Mouse (Mus musculus) hindbrain, embryonic 13.5 days (tissue): ENCODE measurements at regions not wholly inside any gene's neighbourhood (a gene's known extent, or its start where the extent isn't known, plus 50 kb on each side); places are given as distances from the start of the nearest gene placed in this dataset.

Experiments
- ATAC-seq: fragments of 200-750 bp; cut with Nextera tagmentation; 2 replicates; pipeline ENCODE4 v1.8.0; 2017; ENCODE audit warnings: moderate TSS enrichment; ENCODE audit not compliant: low FRiP score
- H3K27ac ChIP-seq: fragments of 300-500 bp; sonication (generic); 2 replicates; pipeline ENCODE4 v1.5.1; 2015; ENCODE audit warnings: inconsistent platforms, mild to moderate bottlenecking, moderate library complexity
- H3K27me3 ChIP-seq: fragments of 300-500 bp; sonication (generic); 2 replicates; pipeline ENCODE4 v1.6.1; 2015; ENCODE audit warnings: mild to moderate bottlenecking, inconsistent platforms
- H3K36me3 ChIP-seq: fragments of 300-500 bp; sonication (generic); 2 replicates; pipeline ENCODE4 v1.6.1; 2015; ENCODE audit warnings: mild to moderate bottlenecking, inconsistent platforms
- H3K4me1 ChIP-seq: fragments of 300-500 bp; sonication (generic); replicated peaks from 2 replicates; pipeline ENCODE4 v1.6.1; 2015; ENCODE audit warnings: inconsistent platforms
- H3K4me2 ChIP-seq: fragments of 300-500 bp; sonication (generic); 2 replicates; pipeline ENCODE4 v1.6.1; 2015; ENCODE audit warnings: inconsistent platforms, mild to moderate bottlenecking, moderate library complexity
- H3K4me3 ChIP-seq: fragments of 300-500 bp; sonication (generic); 2 replicates; pipeline ENCODE4 v1.5.1; 2015; ENCODE audit warnings: mild to moderate bottlenecking, inconsistent platforms
- H3K9ac ChIP-seq: fragments of 300-500 bp; sonication (generic); 2 replicates; pipeline ENCODE4 v1.6.1; 2015; ENCODE audit warnings: mild to moderate bottlenecking, inconsistent platforms
- H3K9me3 ChIP-seq: fragments of 300-500 bp; sonication (generic); 2 replicates; pipeline ENCODE4 v1.6.1; 2016; ENCODE audit warnings: inconsistent platforms
- WGBS: fragments of 180-500 bp; shearing (Covaris S2); methylation state at CpG from one replicate; pipeline ENCODE4 v1.1.7; 2015; 5-methylcytosine and 5-hydroxymethylcytosine counted together

GRCm38 (mm10) chr12:99067962-99068361 lies 147.6 kb downstream of the Ttc8 start:
- Histone ChIP-seq H3K9me3 (no peaks in the 10 kb centered on the region), H3K4me2 (no peak overlapping the region), H3K4me1 (peaks cover 11% of the 10 kb centered on the region; the same call in 1 of the 2 replicates), H3K27ac (no peak overlapping the region), H3K9ac (no peak overlapping the region), H3K36me3 (no peaks in the 10 kb centered on the region), H3K4me3 (no peak overlapping the region), H3K27me3 (no peaks in the 10 kb centered on the region)
- 79% methylated on average over 3 of the region's 3 CpGs for WGBS
- ATAC-seq = no peak

- Histone ChIP-seq H3K27ac (no peak overlapping the region), H3K4me2 (no peak overlapping the region), H3K36me3 (no peaks in the 10 kb centered on the region), H3K27me3 (no peaks in the 10 kb centered on the region), H3K4me1 (0 out of 2 replicates have a peak, but pooled peaks cover 7% of the 10 kb centered on the region), H3K4me3 (no peak overlapping the region), H3K9ac (no peak overlapping the region), H3K9me3 (no peaks in the 10 kb centered on the region)
- WGBS = 89% methylated on average over 5 of the region's 5 CpGs
- no peak for ATAC-seq
These were observed 153.4 kb downstream of the Ttc8 start for GRCm38 (mm10) chr12:99073766-99074165.

GRCm38 (mm10) chr12:99077366-99077765 lies 157.0 kb downstream of the Ttc8 start:
- H3K9me3 ChIP-seq = no peaks in the 10 kb centered on the region
- ATAC-seq = no peak
- H3K27me3 ChIP-seq = no peaks in the 10 kb centered on the region
- no peak overlapping the region for H3K4me3 ChIP-seq
- H3K4me2 ChIP-seq = no peak overlapping the region
- H3K36me3 ChIP-seq = no peaks in the 10 kb centered on the region
- H3K4me1 ChIP-seq = 0 out of 2 replicates have a peak, but pooled peaks cover 4% of the 10 kb centered on the region
- 78% methylated on average over 3 of the region's 3 CpGs for WGBS
- no peak overlapping the region for H3K27ac ChIP-seq
- no peak overlapping the region for H3K9ac ChIP-seq

GRCm38 (mm10) chr12:99079873-99080272 lies 159.5 kb downstream of the Ttc8 start:
- H3K4me3 ChIP-seq = no peak overlapping the region
- no peaks in the 10 kb centered on the region for H3K27me3 ChIP-seq
- no peak for ATAC-seq
- no peaks in the 10 kb centered on the region for H3K36me3 ChIP-seq
- WGBS = 93% methylated on average over 1 of the region's 1 CpGs
- no peak overlapping the region for H3K9ac ChIP-seq
- H3K4me2 ChIP-seq = no peak overlapping the region
- peaks cover 19% of the 10 kb centered on the region for H3K4me1 ChIP-seq
- H3K9me3 ChIP-seq = no peaks in the 10 kb centered on the region
- H3K27ac ChIP-seq = no peak overlapping the region

- 0 out of 2 replicates have a peak overlapping the region, but pooled peaks have one; percentile 24 for H3K9ac ChIP-seq
- H3K4me3 ChIP-seq = no peak overlapping the region
- 0 out of 2 replicates have a peak overlapping the region, but pooled peaks have one; percentile 52 for H3K27ac ChIP-seq
- H3K36me3 ChIP-seq = no peaks in the 10 kb centered on the region
- 44% methylated on average over 11 of the region's 11 CpGs for WGBS
- no peaks in the 10 kb centered on the region for H3K27me3 ChIP-seq
- peak overlapping the region; percentile 32 for H3K4me2 ChIP-seq
- peak; percentile 25 for ATAC-seq
- peaks cover 43% of the 10 kb centered on the region for H3K4me1 ChIP-seq
- H3K9me3 ChIP-seq = no peaks in the 10 kb centered on the region
These were observed 163.2 kb downstream of the Ttc8 start for GRCm38 (mm10) chr12:99083616-99084015.

- Histone ChIP-seq H3K27me3 (no peaks in the 10 kb centered on the region), H3K4me2 (peak overlapping the region; percentile 32), H3K36me3 (no peaks in the 10 kb centered on the region), H3K9ac (peak overlapping the region; percentile 24; the same call in 1 of the 2 replicates), H3K4me3 (no peak overlapping the region), H3K4me1 (peaks cover 43% of the 10 kb centered on the region), H3K9me3 (no peaks in the 10 kb centered on the region), H3K27ac (0 out of 2 replicates have a peak overlapping the region, but pooled peaks have one; percentile 52)
- 3% methylated on average over 18 of the region's 18 CpGs for WGBS
- ATAC-seq = peak; percentile 84
These were observed 163.8 kb downstream of the Ttc8 start for GRCm38 (mm10) chr12:99084144-99084543.

- Histone ChIP-seq H3K36me3 (no peaks in the 10 kb centered on the region), H3K4me1 (peaks cover 43% of the 10 kb centered on the region), H3K9me3 (no peaks in the 10 kb centered on the region), H3K27me3 (no peaks in the 10 kb centered on the region), H3K4me3 (no peak overlapping the region), H3K9ac (0 out of 2 replicates have a peak overlapping the region, but pooled peaks have one; percentile 35), H3K27ac (peak overlapping the region; percentile 86), H3K4me2 (no peak overlapping the region)
- WGBS = 24% methylated on average over 8 of the region's 8 CpGs
- peak; percentile 79 for ATAC-seq
These were observed 166.9 kb downstream of the Ttc8 start for GRCm38 (mm10) chr12:99087286-99087685.

GRCm38 (mm10) chr12:99091770-99092169 lies 171.4 kb downstream of the Ttc8 start:
- Histone ChIP-seq H3K4me3 (no peak overlapping the region), H3K9ac (no peak overlapping the region), H3K36me3 (no peaks in the 10 kb centered on the region), H3K4me2 (no peak overlapping the region), H3K4me1 (peaks cover 18% of the 10 kb centered on the region), H3K27ac (no peak overlapping the region), H3K27me3 (0 out of 2 replicates have a peak, but pooled peaks cover 3% of the 10 kb centered on the region), H3K9me3 (no peaks in the 10 kb centered on the region)
- no peak for ATAC-seq
- WGBS = 72% methylated on average over 4 of the region's 4 CpGs

- Histone ChIP-seq H3K9ac (no peak overlapping the region), H3K27ac (no peak overlapping the region), H3K36me3 (no peaks in the 10 kb centered on the region), H3K9me3 (no peaks in the 10 kb centered on the region), H3K4me3 (no peak overlapping the region), H3K4me1 (peaks cover 10% of the 10 kb centered on the region), H3K4me2 (no peak overlapping the region), H3K27me3 (0 out of 2 replicates have a peak, but pooled peaks cover 3% of the 10 kb centered on the region)
- 64% methylated on average over 3 of the region's 3 CpGs for WGBS
- no peak for ATAC-seq
These were observed 172.8 kb downstream of the Ttc8 start for GRCm38 (mm10) chr12:99093151-99093550.

- Histone ChIP-seq H3K4me1 (0 out of 2 replicates have a peak, but pooled peaks cover 6% of the 10 kb centered on the region), H3K9ac (no peak overlapping the region), H3K9me3 (no peaks in the 10 kb centered on the region), H3K36me3 (no peaks in the 10 kb centered on the region), H3K4me3 (no peak overlapping the region), H3K27me3 (0 out of 2 replicates have a peak, but pooled peaks cover 3% of the 10 kb centered on the region), H3K4me2 (no peak overlapping the region), H3K27ac (no peak overlapping the region)
- no peak for ATAC-seq
- WGBS = 85% methylated on average over 6 of the region's 6 CpGs
These were observed 173.6 kb downstream of the Ttc8 start for GRCm38 (mm10) chr12:99093989-99094388.

GRCm38 (mm10) chr12:99096930-99097617 lies 176.7 kb downstream of the Ttc8 start:
- Histone ChIP-seq H3K36me3 (no peaks in the 10 kb centered on the region), H3K4me1 (0 out of 2 replicates have a peak, but pooled peaks cover 6% of the 10 kb centered on the region), H3K4me2 (no peak overlapping the region), H3K9ac (no peak overlapping the region), H3K4me3 (no peak overlapping the region), H3K27ac (no peak overlapping the region), H3K9me3 (no peaks in the 10 kb centered on the region), H3K27me3 (0 out of 2 replicates have a peak, but pooled peaks cover 3% of the 10 kb centered on the region)
- 38% methylated on average over 14 of the region's 14 CpGs for WGBS
- ATAC-seq = peak; percentile 52; the same call in 1 of the 2 replicates

- Histone ChIP-seq H3K9ac (no peak overlapping the region), H3K4me1 (0 out of 2 replicates have a peak, but pooled peaks cover 6% of the 10 kb centered on the region), H3K27me3 (0 out of 2 replicates have a peak, but pooled peaks cover 3% of the 10 kb centered on the region), H3K4me2 (no peak overlapping the region), H3K4me3 (no peak overlapping the region), H3K9me3 (no peaks in the 10 kb centered on the region), H3K27ac (no peak overlapping the region), H3K36me3 (no peaks in the 10 kb centered on the region)
- ATAC-seq = no peak
- 80% methylated on average over 17 of the region's 17 CpGs for WGBS
These were observed 177.3 kb downstream of the Ttc8 start for GRCm38 (mm10) chr12:99097618-99098066.
